Mouse (Mus musculus): Measurements from ENCODE around the gene Fbxo7.
"Not testable (repeated sequence)": the region's sequence is repeated elsewhere in the genome, so short reads cannot be mapped to it uniquely, and the experiment has no call there.

The Fbxo7 gene

DNA sequence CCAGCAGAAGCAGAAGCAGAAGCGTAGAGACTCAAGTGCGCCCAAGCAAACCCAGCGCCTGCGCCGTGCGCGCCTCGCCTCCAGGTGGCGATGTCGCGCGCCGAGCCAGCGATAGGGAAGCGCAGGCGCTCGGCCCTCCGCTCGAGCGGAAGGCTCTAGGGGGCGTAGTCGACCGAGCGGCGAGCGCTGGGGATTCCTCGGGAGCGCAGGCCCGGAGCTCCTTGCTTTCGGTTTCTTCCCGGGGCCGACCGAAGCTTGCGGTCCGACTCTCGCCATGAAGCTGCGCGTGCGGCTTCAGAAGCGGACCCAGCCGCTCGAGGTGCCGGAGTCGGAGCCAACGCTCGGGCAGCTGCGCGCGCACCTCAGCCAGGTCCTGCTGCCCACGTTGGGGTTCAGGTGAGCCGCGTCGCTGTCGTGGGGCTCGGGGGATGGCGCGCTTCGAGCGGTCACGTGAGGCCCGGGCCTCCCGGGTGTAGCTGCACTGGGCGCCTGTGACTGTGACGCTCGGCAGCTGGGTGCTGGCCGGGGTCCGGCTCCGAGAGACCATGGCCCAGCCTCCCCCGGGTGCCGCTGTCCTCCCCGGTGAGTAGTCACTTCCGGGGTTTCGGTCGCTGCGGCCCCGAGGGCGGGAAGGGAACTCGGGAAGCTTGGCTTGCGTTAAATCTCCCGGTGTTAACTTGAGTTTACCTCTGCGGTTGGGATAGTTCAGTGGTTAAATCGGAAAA, at the start of gene Fbxo7:
Gene Fbxo7, plus strand, starts transcription at position 224 of the 725 bp plus-strand sequence.
- DNase-seq = peak; percentile 87 to 91

DNA sequence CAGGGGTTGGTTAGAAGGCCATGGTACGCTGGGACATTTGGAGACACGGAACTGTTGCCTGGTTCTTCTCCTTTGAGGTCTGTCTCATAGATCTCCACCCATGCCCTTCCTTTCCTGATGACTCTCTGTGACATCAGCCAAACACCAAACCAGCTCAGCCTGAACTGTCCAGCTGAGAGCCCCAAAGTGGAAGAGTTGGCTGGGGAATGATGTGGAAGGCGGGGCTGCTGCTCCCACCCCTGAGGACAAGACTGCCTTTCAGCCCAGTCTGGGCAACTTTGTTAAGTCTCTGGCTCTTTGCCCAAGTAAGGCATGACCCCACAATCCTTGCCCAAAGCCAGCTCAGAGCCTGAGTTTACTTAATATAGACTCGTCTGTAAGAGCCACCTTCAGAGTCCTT, 48.9 kb upstream of the Fbxo7 start:
- DNase-seq = no peak

DNA sequence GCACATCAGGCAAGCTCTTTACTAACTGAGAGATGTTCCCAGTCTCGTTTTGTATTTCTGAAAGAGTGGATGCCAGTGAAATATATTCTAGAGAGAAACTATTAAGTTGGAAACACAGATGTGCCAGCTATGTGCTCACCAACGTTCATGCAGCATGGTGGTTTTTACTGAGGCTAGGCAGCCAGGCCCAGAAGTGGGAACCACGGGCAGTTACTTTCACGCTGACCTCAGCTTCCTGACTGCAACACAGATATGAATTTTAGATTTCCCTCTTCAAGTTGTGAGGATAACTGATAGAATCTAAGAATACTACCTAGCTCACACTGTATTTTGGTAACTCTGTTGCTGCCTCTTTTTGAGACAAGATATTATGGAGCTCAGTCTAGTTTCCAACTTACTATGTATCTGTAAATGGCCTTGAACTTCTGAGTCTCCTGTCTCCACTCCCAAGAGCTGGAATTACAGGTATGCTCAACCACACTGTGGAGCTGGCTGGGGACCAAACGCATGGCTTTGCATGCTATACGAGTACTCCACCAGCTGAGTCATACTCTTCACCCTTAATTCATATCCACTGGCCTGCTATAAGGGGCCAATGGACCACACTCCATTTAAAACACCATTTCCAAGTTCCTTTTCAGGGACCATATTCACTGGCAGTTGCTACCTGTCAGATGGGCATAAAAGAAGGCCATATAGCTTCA, 32.2 kb upstream of the Fbxo7 start:
- DNase-seq = peak in 1 of 2 experiments; percentile 7

DNA sequence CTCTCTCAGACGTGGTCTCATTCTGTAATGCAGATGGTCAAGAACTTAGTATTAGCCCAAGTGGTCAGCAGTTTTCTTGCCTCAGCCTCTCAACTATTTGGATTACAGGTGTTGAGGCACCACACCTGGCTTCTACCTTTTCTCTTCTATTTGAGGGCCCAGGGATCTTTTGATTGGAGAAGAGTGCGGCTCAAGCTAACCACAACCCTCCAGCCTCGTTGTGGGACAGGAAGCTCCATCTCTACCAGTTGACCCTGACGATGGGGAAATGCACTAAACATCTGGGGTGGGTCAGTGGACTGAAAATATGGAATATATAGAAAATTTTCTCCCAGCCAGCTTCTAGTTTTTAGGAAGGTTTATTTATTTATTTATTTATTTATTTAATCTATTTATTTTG, 29.4 kb upstream of the Fbxo7 start:
- DNase-seq = no peak

DNA sequence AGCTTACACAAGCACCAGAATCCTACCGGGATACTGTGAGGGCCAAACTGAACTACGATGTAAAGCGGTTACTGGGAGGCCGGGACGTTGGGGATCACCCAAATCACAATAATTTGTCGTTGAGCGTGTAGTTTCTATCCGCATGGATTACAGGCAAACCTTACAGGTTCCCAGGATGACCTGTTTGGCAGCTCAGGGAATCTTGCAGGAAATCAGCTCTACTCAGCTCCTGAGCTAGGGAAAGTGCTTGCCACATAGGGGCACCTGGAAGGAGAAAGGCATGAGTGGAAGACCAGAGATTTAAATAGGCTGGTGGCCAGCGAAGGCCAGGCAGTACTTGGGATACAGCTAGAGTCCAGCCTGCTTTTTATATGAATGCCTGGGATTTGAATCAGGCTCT, 27.9 kb upstream of the Fbxo7 start:
- DNase-seq = no peak

DNA sequence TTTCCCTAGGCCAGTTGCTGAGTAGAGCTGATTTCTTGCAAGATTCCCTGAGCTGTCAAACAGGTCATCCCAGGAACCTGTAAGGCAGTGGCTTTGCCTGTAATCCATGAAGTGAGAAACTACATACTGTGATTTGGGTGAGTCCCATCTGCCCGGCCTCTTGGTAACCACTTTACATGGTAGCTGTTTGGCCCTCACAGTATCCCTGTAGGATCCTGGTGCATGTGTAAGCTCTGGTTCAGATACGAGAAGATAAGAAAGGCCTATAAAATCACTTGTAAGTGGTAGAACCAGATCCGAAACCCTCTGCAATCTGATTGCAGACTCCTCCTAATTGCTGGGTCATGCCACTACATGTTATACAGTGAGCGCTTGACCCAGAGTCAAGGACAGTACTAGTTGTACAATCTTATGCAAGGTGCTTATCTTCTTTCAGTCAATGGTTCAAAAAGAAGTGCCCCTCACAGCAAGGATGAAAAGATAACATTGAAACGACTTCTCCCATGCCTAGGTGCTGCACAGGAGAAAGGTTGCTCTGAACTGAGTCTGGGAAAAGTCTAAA, 27.1 kb upstream of the Fbxo7 start:
- no peak for DNase-seq

DNA sequence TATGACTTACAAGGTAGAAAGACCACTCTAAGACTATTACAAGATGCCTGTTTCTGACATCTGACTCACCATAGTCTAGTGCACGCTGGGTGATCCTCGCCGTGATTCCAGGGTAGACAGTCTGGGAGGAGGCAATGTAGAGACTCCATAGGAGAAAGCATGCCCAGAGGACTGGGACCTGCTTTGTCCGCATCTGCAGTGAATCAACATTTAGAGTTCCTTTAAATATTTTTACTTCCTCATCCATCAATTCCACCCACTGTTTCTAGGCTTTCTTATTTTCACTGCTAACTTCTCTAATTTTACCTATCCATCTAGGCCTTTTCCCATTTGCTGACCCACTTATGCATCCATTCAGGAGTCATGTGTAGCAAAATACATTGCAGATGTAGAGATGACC, 21.3 kb upstream of the Fbxo7 start:
- DNase-seq = no peak

DNA sequence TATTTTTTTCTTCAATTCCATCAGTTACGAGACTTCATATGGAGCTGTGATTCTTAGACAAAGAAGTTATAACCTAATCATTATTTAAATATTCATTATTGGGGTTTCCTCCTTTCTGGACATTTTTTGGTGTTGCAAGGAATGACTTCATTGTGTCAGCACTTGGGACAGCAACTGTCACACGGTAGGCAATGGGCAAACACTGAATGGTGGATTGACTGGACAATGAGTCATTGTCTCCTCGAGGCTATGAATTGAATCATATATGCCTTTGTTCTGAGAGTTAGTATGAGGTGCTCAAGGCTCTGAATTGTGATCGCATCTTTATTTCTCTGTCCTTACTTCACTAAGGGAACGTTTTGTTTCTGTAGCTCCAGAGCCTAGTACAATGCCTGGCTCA, 15.3 kb upstream of the Fbxo7 start:
- DNase-seq = no peak

DNA sequence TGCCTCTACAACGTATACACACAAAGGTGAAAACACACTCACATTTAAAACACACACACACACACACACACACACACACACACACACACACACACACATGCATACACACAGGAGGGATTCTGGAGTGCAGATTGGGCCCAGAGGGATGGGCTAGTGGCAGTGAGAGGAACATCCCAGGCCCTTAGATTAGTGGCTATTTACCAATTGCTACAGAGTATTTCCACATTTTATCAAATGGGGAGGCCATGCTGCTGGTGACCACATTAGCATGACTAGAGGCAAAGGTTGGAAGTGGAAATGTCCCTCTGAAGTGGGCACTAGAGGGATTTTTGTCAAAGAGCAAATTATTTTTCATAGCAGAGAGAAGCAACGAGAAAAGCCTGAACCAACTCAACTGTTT, 12.1 kb upstream of the Fbxo7 start:
- no peak for DNase-seq

DNA sequence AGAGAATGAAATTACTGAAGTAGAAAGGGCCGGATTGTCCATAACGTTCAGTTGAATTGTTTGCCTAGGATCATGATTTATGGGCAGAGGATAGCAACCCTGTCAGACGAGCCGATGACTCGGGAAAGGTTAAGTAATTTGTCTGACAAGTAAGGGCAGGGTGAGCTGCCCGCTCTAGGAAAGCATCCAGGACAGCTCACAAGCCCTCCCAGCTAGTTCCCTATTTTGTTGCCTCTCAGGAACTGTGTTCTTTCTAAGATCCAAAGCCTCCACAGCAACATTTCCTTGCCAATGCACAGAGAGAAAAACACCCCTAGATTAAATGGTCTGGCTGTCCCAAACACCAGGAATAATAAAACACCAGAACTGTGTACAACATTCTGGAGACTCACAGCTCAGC, 11.1 kb upstream of the Fbxo7 start:
- no peak for DNase-seq

DNA sequence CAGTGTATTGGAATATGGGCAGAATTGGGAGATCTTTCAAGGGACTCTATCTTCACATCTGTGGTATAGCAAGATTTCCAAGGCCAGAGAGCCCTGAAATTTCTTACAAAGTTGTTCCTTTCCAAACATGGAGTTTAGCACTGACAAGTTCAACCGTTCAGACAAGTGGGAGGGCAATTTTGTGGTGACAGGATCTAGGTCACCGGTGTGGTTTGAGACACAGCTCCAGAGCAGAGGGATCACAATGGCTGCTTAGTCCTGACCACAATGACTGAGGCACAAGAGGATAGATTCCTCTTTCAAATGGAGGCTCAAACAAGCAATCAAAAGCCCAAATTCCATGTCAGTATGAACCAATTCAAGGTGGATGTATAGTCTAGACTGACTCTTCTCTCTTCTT, 10.6 kb upstream of the Fbxo7 start:
- no peak for DNase-seq

DNA sequence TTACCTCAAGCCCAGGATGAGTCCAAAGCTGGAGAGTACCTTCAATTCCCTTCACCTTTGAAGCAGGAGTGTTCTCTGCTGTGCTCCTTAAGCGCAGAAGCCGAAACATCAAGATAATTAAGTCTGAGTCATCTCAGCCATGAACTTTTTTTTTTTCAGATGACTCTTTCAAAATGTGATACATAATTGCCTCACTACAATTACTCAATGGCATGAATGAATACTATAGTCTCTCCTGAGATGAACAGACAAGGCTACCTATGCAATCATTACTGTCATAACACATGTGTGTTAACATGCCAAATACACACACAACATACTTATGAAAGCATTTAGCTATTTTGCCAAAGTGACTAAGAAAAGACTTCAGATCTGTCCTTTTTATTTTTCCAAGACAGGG, 10.0 kb upstream of the Fbxo7 start, which contains the start of gene Bpifc:
Gene Bpifc, minus strand, starts transcription at position 115 of the 400 bp plus-strand sequence.
- no peak for DNase-seq

DNA sequence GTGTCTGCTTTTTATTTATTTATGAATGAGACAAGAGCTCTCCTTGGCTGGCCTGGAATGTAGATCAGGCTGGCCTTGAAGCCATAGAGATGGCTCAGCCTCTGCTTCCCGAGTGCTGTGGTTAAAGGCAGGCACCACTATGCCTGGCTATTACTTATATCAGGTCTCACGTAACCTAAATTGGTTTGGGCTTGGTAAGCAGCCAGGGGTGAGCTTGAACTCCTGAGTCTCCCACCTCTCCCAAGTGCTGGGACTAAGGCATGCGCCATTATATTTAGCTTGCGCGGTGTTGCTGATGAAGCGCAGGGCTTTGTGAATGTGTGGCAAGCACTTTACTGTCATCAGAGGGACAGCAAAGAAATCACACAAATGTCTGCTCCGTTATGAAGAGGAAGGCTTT, 4.0 kb upstream of the Fbxo7 start:
- DNase-seq = no peak

DNA sequence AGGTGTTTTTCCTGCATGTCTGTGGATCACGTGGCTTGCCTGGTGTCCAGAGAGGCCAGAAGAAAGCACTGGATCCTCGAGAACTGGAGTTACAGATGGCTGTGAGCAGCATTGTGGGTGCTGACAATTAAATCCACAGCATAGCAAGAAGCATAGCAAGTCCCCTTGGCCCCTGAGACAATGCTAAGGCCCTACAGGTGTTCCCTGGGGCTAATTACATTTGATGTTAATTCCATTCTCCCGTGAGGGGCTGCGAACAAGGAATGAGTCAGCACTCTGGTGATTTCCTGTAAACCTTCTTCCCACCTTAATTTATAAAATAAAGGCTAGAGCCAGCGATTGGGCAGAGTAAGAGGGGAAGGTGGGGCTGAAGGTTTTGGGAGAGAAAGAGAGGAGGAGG, 3.0 kb upstream of the Fbxo7 start:
- DNase-seq = no peak

DNA sequence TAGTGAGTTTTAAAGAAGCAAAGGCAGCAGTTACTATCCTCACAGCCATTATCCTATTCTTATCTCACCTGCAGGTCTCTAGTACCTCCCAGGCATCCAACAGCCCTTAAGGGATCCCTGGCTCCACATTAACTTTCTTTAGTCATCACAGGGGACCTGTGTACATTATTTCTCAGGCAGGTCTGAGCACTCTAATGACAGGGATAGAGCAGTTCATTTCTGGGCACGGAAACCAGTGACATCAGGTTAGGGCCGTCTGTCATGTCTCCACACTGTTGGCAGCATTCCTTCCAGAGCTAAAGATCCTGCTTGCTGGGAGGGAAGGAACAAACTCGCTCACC, 394 bp upstream of the Fbxo7 start:
- no peak for DNase-seq

DNA sequence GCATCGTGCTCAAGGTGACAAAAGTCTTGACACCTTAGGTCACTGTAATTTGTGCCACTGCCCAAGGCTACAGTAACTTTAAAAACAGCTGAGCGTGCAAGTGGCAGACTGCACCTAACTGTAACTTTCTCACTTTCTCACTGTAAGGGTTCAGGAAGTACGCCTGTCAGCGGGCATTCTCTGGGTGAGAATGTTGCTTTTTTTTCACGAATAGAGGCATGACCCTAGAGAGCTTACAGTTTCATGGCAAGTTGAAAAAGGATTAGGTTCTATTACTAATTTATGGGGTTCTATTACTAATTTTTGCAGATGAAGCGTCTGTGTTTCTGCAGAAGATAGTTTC, 673 bp downstream of the Fbxo7 start:
- DNase-seq = no peak

DNA sequence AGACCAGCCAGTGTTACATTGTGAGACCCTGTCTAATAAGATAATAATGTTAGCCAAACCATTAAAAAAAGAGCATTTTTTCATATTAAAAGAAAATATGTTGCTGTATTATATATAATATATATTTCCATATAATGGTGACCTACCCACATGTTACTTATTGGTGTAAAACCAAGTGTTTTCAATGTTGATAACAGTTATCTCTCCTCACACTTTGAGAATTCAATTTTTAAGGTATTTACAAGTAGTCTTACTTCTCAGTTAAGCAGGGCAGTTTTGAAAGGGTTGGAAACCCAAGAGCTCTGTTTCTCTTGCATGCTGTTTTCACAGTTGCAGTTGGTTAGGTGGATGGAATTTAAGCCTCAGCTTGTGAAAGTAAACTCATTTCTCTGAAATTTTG, 1.4 kb downstream of the Fbxo7 start:
- no peak for DNase-seq

DNA sequence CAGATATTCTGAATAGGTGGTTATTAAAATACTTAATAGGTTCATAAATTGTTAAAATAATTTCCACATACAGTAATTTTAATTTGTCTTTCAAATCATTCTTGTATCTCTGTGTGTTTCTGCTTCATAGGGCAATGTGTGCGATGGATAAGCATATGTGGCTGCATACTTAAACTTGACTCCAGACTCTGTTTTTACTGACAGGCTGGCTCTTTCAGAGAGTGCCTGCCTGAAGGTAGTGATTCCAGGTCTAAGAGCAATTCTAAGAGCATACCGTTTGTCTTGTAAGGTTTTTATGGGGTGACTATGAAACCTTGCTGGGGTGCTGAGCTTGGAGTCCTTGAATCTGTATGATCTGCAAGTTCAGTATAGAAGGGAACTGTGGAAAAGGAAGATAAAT, 4.1 kb downstream of the Fbxo7 start:
- no peak for DNase-seq

DNA sequence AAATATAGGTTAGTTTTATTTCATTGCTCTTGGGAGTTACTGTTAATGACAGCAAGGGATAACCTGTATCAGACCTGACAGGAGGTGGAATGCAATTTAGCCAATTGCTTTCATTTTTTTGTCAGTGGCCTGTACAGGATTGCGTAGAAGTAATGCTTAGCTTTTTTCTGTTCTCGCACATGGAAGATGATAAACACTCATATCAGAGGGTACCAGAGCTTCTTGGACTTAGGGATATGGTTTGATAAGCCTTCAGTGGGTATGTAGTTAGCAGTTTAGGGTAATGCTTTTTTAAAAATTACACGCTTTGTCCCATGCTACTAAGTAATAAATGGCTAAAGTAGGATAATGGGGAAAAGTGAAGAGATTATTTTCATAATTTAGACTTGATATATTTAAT, 4.6 kb downstream of the Fbxo7 start:
- DNase-seq = no peak

DNA sequence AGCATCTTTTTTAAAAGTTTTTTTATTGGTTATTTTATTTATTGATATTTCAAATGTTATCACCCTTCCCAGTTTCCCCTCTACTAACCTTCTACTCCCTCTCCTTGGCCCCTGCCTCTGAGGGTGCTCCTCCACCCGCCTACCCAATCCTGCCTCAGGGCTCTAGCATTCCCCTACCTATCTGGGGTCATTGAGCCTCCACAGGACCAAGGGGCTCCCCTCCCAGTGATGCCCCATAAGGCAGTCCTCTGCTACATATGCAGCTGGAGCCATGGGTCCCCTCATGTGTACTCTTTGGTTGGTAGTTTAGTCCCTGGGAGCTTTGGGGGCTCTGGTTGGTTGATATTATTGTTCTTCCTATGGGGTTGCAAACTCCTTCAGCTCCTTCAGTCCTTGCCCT, 5.0 kb downstream of the Fbxo7 start:
- not testable (repeated sequence) for DNase-seq

DNA sequence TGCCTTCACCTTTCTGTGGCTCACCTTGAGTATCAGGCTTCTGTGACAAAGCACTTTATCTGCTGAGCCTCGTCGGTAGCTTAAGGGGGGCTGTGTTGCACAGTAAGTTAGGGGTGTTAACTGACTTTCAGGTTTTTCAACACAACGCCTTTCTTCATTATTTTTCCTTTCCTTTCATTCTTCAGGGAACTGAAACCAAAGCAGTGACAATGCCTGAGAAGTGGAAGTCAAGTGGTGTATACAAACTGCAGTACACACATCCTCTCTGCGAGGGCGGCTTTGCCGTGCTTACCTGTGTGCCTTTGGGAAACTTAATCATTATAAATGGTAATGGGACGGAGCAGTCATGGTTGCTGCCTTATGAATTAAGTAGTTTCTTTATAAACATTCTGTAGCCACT, 9.0 kb downstream of the Fbxo7 start:
- DNase-seq = no peak

DNA sequence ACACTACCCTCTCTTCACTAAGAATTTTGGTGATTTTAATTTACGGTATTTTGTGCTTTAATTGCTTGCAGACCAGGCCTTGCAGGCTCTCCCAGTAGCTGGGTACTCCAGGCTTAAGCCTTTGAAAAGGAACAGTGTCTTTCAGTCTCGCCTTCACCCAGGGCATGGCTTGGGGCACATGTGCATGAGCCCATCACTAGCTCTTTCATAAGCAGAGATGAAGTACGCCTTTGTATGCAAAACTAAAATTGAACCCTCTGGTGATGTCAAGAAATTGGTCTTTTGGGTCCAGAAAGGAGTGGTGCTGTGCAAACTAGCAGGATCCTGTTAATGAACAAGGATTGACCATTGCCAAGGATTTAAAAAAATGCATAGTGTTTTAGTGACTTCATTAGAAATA, 10.7 kb downstream of the Fbxo7 start:
- no peak for DNase-seq

DNA sequence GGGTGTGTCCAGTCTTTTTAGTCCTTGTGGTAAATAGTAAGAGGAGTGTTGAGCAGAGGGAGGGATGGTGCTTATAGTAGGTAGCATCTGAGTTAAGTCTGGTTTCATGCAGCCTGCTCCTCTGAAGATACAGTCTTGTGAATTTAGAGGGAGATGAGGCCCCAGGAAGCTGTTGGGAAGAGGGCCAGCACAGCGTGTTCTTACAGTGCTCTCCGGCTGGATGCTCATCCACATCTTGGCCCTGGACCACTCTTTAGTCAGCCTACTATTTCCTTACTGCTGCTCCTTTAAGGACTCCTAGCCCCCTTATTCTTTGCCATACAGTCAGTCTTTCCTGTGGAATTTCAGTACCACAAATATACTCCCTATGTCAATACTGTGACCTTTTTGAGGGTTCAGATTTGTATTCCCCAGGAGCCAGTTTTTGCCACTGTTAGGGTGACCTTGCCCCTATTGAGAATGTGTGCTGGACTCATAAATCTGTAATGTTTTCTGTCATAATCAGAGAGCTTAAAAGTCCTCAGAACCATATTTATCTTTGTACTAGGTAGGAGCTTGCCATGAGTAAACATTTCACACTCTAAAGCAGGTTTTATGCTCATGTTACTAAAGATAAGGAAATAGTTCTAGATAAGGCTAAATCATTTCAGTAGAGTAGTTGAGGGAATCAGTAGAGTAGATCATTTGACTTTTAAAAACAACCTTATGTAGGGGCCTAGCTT, 12.4 kb downstream of the Fbxo7 start:
- DNase-seq = no peak

DNA sequence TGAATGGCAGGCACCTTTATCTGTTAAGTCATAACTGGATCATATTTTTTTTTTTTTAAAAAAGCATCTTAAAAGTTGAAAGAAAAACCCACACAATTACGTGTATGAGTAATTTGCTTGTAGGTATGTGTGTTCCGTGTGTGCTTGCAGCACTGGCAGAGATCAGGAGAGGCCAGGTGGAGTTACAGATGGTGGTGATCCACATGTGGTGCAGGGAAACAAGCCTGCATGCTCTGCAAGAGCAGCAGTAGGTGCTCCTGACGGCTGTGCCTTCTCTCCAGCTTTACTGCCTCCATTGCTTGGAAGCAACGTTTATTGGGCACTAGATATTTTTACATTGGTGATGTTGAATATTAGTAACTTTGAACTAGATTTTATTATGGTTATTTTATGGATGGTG, 21.9 kb downstream of the Fbxo7 start:
- no peak for DNase-seq

Measured in lung, adult 18-20 months (tissue).